Mouse (Mus musculus): ENCODE data around the gene Kidins220. TPM values are rescaled to one million over a fixed set of nuclear protein-coding genes. Genes with fewer than 3 reads are reported as not detected.

The Kidins220 gene
- total RNA-seq (2021): 100 to 1,000 TPM; 347 to 351 TPM
- long read RNA-seq, full-length matches to known transcripts: 2 of 193 reads
- long read RNA-seq, partial matches to known transcripts: 33 of 193 reads
- long read RNA-seq, other reads (novel, unspliced or antisense): 158 of 193 reads

- DNase-seq (ENCODE audit: low spot score in 2 of 2): peak; percentile 86 to 95
Measured at GRCm38 (mm10) chr12:24974446-24975114, at the start of gene Kidins220. Gene Kidins220 (plus strand): TSS chr12:24974925.

- DNase-seq (ENCODE audit: low spot score in 2 of 2): no peak
Measured at GRCm38 (mm10) chr12:24925276-24925675, 49.4 kb upstream of the Kidins220 start.

GRCm38 (mm10) chr12:24925684-24926083 lies 49.0 kb upstream of the Kidins220 start:
- DNase-seq (ENCODE audit: low spot score in 2 of 2): no peak

- peak; percentile 89 to 93 for DNase-seq (ENCODE audit: low spot score in 2 of 2)
Measured at GRCm38 (mm10) chr12:24928051-24928748, 46.5 kb upstream of the Kidins220 start.

GRCm38 (mm10) chr12:24929043-24929442 lies 45.7 kb upstream of the Kidins220 start:
- DNase-seq (ENCODE audit: low spot score in 2 of 2): no peak

- no peak for DNase-seq (ENCODE audit: low spot score in 2 of 2)
Measured at GRCm38 (mm10) chr12:24930760-24931159, 44.0 kb upstream of the Kidins220 start.

GRCm38 (mm10) chr12:24932120-24932519 lies 42.6 kb upstream of the Kidins220 start:
- no peak for DNase-seq (ENCODE audit: low spot score in 2 of 2)

- DNase-seq (ENCODE audit: low spot score in 2 of 2): no peak
Measured at GRCm38 (mm10) chr12:24933206-24933775, 41.4 kb upstream of the Kidins220 start.

GRCm38 (mm10) chr12:24933996-24934395 lies 40.7 kb upstream of the Kidins220 start:
- no peak for DNase-seq (ENCODE audit: low spot score in 2 of 2)

GRCm38 (mm10) chr12:24936281-24936680 lies 38.4 kb upstream of the Kidins220 start:
- no peak for DNase-seq (ENCODE audit: low spot score in 2 of 2)

GRCm38 (mm10) chr12:24939372-24939771 lies 35.4 kb upstream of the Kidins220 start:
- no peak for DNase-seq (ENCODE audit: low spot score in 2 of 2)

GRCm38 (mm10) chr12:24942619-24943287 lies 32.0 kb upstream of the Kidins220 start:
- DNase-seq (ENCODE audit: low spot score in 2 of 2): no peak

- no peak for DNase-seq (ENCODE audit: low spot score in 2 of 2)
Measured at GRCm38 (mm10) chr12:24943427-24943826, 31.3 kb upstream of the Kidins220 start.

- no peak for DNase-seq (ENCODE audit: low spot score in 2 of 2)
Measured at GRCm38 (mm10) chr12:24944597-24944996, 30.1 kb upstream of the Kidins220 start.

GRCm38 (mm10) chr12:24947065-24947464 lies 27.7 kb upstream of the Kidins220 start:
- no peak for DNase-seq (ENCODE audit: low spot score in 2 of 2)

GRCm38 (mm10) chr12:24948344-24948743 lies 26.4 kb upstream of the Kidins220 start:
- DNase-seq (ENCODE audit: low spot score in 2 of 2): peak in 1 of 2 experiments; percentile 63

GRCm38 (mm10) chr12:24950376-24951046 lies 24.2 kb upstream of the Kidins220 start:
- no peak for DNase-seq (ENCODE audit: low spot score in 2 of 2)

GRCm38 (mm10) chr12:24952147-24952546 lies 22.6 kb upstream of the Kidins220 start:
- DNase-seq (ENCODE audit: low spot score in 2 of 2): peak in 1 of 2 experiments; percentile 70

- no peak for DNase-seq (ENCODE audit: low spot score in 2 of 2)
Measured at GRCm38 (mm10) chr12:24955137-24955536, 19.6 kb upstream of the Kidins220 start.

GRCm38 (mm10) chr12:24958526-24958925 lies 16.2 kb upstream of the Kidins220 start:
- DNase-seq (ENCODE audit: low spot score in 2 of 2): no peak

- no peak for DNase-seq (ENCODE audit: low spot score in 2 of 2)
Measured at GRCm38 (mm10) chr12:24961821-24962220, 12.9 kb upstream of the Kidins220 start.

Measured in layer of hippocampus, adult 18-20 months (tissue).